Mouse (Mus musculus): Measurements from ENCODE around the gene Best3.

DNA sequence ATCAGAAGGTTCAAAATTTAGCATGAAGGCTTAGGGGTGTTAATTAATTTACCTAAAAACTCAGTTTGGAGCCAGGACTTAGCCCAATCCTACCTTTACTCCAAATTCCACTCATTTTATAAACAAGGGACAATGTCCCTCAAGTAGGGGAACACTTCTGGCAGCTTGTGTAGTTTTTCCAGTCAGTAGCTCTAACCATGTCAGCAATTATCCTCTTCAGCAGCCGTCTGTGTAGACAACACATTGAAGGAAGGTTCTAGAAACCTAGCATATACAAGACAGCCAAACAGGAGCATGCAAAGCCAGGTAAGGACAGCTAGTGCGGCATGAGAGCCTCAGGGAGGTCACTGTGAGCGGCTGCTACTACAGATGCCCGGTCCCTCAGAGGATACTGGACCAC is 21.5 kb upstream of the Best3 start:
- TF ChIP-seq CTCF (IDR thresholded peaks at IDR 0.05; ENCODE audit: low read depth) (no peak), EP300 (IDR thresholded peaks at IDR 0.05; ENCODE audit: low read depth) (no peak)
